Mouse (Mus musculus) cerebellum, adult 2 months (tissue): Measurements from ENCODE around the gene Gm38431. TPM values are rescaled to one million over a fixed set of nuclear protein-coding genes. Genes with fewer than 3 reads are reported as not detected.
A peak's percentile ranks its signal among the peaks of the same experiment; 100 is the strongest.

Experiments used
- DNase-seq, 2 experiments: peaks; one replicate each; pipeline ENCODE4 v3.0.0; 2021
- H3K27ac ChIP-seq: fragments of 200-500 bp; 2 replicates; pipeline ENCODE4 v1.5.1; 2012; ENCODE audit warnings: low read length, control low read depth, inconsistent platforms; ENCODE audit not compliant: insufficient read depth
- H3K27me3 ChIP-seq: fragments of 200-500 bp; 2 replicates; pipeline ENCODE4 v1.6.1; 2012; ENCODE audit warnings: inconsistent platforms, mild to moderate bottlenecking, low read length, moderate library complexity; ENCODE audit not compliant: control insufficient read depth, insufficient read depth
- H3K4me1 ChIP-seq: fragments of 200-500 bp; 2 replicates; pipeline ENCODE4 v1.6.1; 2011; ENCODE audit warnings: low read length; ENCODE audit not compliant: control insufficient read depth, insufficient read depth
- H3K4me3 ChIP-seq: fragments of 200-500 bp; replicated peaks from 2 replicates; pipeline ENCODE3; 2011; ENCODE audit warnings: mild to moderate bottlenecking, low read depth, low read length, control low read depth; ENCODE audit not compliant: insufficient read depth
- CTCF ChIP-seq: fragments of 200-500 bp; IDR thresholded peaks from 2 replicates; pipeline ENCODE4 v1.5.1; 2011; ENCODE audit warnings: low read depth, mild to moderate bottlenecking, control low read depth, low read length, moderate library complexity, borderline replicate concordance; ENCODE audit not compliant: insufficient read depth
- POLR2A ChIP-seq: fragments of 200-500 bp; IDR thresholded peaks from 2 replicates; pipeline ENCODE4 v1.6.1; 2011; ENCODE audit warnings: low read length, control low read depth, borderline replicate concordance; ENCODE audit not compliant: insufficient read depth
- WGBS: fragments of 180-500 bp; shearing (Covaris S2); methylation state at CpG from one replicate; pipeline ENCODE4 v1.1.7; 2018; 5-methylcytosine and 5-hydroxymethylcytosine counted together
- polyA plus RNA-seq: library from polyadenylated mRNA; depleted of rRNA; stranded (reverse); fragments of >200 nt; gene quantifications from 2 replicates; pipeline ENCODE4 v1.2.3, GENCODE M21; 2012

Gm38431 gene
- polyA plus RNA-seq, 1 experiment = 2.6 TPM

DNA sequence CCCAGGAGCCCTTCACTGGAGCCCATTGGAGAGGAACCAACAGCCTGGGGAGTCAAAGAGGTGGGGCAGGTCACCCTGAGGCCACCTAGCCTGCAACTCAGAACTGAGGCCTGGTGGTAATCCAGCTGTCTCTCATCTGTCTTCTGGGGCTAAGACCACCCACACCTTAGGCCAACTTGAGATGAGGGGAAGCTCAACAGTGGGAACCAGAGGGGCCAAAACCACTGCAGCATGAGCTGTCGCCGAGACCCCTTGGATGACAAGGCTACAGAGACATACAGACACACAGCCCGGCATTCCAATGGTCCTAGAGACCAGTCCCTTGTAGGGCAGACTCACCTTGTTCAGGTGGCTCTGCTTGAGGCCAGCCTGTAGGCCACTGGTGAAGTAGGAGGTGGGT, 16.2 kb downstream of the Gm38431 start:
- Histone ChIP-seq H3K4me1 (no peaks in the 10 kb centered on the region; the same call in 1 of the 2 replicates), H3K4me3 (no peak overlapping the region), H3K27ac (no peak overlapping the region), H3K27me3 (no peaks in the 10 kb centered on the region)
- WGBS = 88% methylated on average over 3 of the region's 3 CpGs
- DNase-seq = no peak
- TF ChIP-seq POLR2A (no peak), CTCF (no peak)

DNA sequence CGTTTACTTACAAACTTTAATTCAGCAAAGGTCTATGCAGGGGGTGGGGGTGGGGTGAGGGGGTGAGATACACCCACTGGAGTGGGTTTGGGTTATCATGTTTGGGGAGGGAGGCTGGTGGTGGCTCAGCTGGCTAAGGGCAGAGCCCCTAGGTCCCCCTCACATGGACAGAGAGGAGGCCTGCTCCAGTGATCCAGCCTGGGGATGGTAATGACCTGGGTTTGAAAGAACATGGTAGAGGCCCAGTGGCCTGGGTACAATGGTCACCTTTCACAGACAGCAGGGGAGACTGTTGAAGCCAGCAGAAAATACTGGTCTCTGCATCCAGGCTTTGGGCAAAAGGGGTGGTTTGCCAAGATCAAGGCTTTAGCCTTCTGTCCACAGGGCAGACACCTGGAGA, 17.6 kb downstream of the Gm38431 start:
- DNase-seq = no peak
- no peak for TF ChIP-seq CTCF
- TF ChIP-seq POLR2A = no peak
- Histone ChIP-seq H3K4me3 (no peak overlapping the region), H3K27me3 (no peaks in the 10 kb centered on the region), H3K4me1 (no peaks in the 10 kb centered on the region; the same call in 1 of the 2 replicates), H3K27ac (no peak overlapping the region)
- 68% methylated on average over 1 of the region's 1 CpGs for WGBS

DNA sequence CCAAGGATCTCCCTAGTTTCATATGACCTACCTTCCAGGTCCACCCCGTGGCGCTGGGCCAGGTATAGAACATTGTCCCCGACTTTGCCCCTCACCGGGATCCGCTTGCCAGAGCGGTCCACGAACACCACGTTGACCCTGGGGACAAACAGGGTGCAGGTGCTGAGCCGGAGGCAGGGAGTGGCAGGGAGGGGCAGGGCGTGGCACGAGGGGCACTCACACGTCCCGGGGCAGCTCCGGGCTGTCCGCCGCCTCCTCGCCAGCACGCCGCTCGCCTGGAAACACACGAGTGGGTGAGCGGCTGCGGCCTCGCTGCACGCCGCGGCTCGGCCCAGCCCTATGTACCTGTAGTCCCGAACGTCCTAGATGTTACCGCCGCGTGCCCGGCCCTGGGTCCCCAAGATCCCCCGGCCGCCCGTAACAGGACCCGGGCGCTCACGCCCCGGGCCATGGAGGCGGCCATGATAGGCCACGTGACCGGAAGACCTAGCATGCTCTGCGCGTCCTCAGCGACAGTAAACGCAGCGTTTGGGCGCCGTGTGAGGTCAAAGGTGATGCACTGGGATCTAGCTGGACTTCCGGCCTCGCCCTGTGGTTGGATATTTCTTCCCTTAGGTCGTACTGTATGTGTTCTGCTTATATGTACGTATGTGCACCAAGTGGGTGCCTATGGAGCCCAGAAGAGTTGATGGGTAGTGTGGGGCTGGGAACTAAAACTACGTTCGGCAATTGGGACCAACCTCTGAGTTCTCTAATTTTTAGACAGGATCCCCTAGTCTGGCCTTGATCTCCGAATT, 18.6 kb downstream of the Gm38431 start, which contains the start of the genes Gm49373 and Fdx1l:
TSS of gene Gm49373 (minus strand) at position 53 of the 797 bp plus-strand sequence.
TSS of gene Fdx1l (minus strand) at position 571 of the 797 bp plus-strand sequence.
- no peaks in the 10 kb centered on the region for H3K27me3 ChIP-seq
- no peak within 1 kb of the TSS for H3K27ac ChIP-seq
- H3K4me3 ChIP-seq = peak within 1 kb of the TSS; percentile 81
- TF ChIP-seq CTCF = no peak
- peak; percentile 71; the same call in 1 of the 2 replicates for TF ChIP-seq POLR2A
- no peaks in the 10 kb centered on the region; the same call in 1 of the 2 replicates for H3K4me1 ChIP-seq
- WGBS = 2% methylated on average over 58 of the region's 58 CpGs
- DNase-seq = peak; percentile 88 to 89

DNA sequence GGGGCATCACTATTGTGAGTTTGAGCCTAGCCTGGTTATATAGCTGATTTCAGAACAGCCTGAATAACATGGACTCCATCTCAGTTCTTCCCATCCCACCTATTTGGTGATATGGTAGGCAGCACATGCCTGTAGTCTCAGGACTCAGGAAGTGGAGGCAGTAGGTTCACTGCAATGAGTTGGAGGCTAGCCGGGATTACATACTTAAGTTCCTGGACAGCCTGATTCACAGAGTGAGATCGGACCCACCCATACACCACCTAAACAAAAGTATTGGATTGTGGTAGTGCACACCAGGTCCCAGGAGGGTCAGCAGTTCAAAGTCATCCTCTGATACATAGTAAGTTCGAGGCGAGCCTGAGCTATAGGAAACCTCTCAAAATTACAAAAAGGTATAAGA, 19.2 kb downstream of the Gm38431 start:
- no peaks in the 10 kb centered on the region for H3K27me3 ChIP-seq
- peak overlapping the region; percentile 81 for H3K4me3 ChIP-seq
- H3K27ac ChIP-seq = no peak overlapping the region
- TF ChIP-seq POLR2A (no peak), CTCF (no peak)
- H3K4me1 ChIP-seq = no peaks in the 10 kb centered on the region; the same call in 1 of the 2 replicates
- WGBS = 15% methylated on average over 4 of the region's 4 CpGs
- DNase-seq = no peak

DNA sequence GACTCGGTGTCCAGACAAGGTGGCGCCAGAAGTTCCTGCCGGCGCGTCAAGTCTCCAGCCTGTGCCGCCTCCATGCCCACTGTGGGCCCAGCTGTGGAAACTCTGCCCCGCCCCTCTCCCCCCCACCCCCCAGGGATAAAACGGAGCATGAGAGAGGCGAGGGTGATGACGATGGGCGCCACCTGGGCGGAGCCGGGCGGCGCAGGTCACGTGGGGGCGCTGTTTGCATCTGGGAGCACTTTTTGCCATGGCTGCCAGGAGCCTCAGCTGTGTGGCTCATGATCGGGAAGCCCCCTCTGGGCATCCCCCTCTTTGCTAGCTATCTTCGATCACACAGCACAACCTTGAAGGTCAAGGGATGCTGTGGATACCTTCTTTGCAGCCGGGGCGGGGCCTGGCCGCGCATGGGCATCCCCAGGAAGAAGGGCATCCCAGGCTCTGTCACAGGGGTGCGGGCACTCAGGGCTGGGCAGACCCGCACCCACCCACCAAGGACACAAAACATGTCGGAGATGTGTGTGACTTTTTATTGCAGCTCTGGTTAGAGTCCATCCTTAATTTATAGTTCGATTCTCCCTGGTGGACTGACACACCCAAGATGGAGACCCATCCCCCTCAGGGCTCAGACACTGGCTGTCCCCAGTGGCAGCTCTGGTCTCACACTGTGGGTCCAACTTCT, 24.7 kb downstream of the Gm38431 start, which contains the start of gene Zglp1:
TSS of gene Zglp1 (minus strand) at position 88 of the 679 bp plus-strand sequence.
- WGBS = 86% methylated on average over 27 of the region's 27 CpGs
- Histone ChIP-seq H3K27ac (no peak within 1 kb of the TSS), H3K4me1 (no peaks in the 10 kb centered on the region), H3K27me3 (no peaks in the 10 kb centered on the region), H3K4me3 (no peak within 1 kb of the TSS)
- no peak for DNase-seq
- TF ChIP-seq CTCF (no peak), POLR2A (no peak)

DNA sequence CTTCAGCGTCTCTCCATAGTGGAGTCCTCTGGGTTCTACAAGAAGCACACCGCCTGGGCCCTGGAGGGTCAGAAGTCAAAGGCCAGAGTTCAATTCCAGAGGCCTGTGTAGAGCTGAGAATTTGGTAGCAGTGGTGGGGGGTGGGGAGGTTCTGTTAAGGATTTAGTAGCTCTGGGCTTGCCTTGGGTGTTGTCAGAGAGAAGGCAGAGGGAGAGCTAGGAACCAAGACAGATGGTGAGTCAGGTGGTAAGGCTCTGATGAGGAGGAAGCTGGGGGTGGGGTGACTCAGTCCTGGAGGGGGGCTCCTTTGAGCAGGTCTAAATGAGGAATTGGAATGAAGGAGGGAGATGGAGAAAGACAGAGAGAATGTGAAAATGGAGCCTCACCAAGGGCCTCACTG, 28.9 kb downstream of the Gm38431 start:
- Histone ChIP-seq H3K4me3 (no peak overlapping the region), H3K27ac (no peak overlapping the region), H3K4me1 (no peaks in the 10 kb centered on the region), H3K27me3 (no peaks in the 10 kb centered on the region)
- TF ChIP-seq POLR2A (no peak), CTCF (no peak)
- 97% methylated on average over 2 of the region's 2 CpGs for WGBS
- DNase-seq = no peak

DNA sequence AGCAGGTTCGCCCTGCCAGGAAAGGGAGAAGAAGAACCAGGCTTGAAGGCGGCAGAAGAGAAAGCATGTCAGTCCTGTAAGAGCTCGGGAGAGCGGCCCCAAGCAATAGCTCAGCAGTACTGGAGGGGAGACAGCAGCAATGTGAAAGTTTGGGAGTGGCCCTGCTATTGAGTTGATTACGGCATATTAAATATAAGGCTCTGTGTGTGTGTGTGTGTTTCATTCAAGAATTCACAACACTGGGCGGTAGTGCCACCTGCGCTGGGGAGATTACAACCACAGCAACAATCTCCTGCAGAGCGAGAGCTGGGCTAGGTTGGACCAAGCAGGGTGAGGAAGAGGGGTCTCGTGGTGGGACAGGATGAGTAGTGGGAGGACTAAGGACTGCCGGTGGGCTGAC, 40.2 kb downstream of the Gm38431 start:
- Histone ChIP-seq H3K27ac (no peak overlapping the region), H3K4me3 (no peak overlapping the region), H3K4me1 (no peaks in the 10 kb centered on the region), H3K27me3 (no peaks in the 10 kb centered on the region)
- DNase-seq = no peak
- 70% methylated on average over 10 of the region's 10 CpGs for WGBS
- TF ChIP-seq CTCF (no peak), POLR2A (no peak)
